Mouse (Mus musculus) layer of hippocampus, adult 18-20 months (tissue): ENCODE measurements around the gene Cacng1. TPM values are rescaled to one million over a fixed set of nuclear protein-coding genes. Genes with fewer than 3 reads are reported as not detected.

Source experiments
- DNase-seq, 2 experiments: peaks; one replicate each; pipeline ENCODE4 v3.0.0; 2022; ENCODE audit warnings: low spot score in 2 of 2
- total RNA-seq, 2 experiments: library from RNA; stranded (reverse); gene quantifications; 2 replicates each; pipeline ENCODE4 v1.2.3; 2021

Cacng1 gene
- total RNA-seq, 2 experiments from 2014 or later = not detected

DNA sequence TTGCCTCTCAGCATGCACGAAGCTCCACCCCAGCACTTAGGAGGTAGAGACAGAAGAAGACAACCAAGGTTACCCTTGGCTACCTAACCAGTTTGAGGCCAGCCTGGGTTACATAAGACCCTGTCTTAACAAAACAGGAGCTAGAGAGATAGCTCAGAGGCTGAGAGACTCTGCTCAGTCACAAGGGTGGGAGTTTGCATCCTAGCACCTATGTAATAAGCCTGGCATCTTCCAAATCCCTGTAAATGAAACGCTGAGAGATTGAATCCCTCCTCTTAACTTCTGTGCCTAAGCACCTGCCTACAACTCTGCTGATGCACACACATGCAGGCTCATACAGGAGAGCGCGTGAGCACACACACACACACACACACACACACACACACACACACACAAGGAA lies 55.9 kb downstream of the Cacng1 start:
- DNase-seq = no peak

DNA sequence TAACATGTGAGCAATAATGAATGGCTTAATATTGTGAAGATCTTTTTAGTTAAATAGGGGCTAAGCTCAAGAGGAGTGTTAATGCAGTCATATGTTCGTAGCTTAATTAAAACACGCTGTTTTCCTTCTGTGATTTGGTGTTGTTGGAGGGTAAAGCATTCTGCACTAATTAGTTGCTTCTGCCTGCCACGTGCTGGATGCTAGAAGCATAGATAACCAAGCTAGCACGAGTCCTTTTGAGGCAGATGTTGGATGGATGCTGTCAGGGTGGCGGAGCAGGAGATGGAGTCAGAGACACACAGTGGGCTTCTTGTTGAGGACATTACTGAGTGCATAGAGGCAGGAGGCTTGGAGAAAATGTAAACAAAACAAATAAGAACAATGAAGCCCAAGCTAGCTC lies 59.2 kb downstream of the Cacng1 start:
- DNase-seq = no peak

DNA sequence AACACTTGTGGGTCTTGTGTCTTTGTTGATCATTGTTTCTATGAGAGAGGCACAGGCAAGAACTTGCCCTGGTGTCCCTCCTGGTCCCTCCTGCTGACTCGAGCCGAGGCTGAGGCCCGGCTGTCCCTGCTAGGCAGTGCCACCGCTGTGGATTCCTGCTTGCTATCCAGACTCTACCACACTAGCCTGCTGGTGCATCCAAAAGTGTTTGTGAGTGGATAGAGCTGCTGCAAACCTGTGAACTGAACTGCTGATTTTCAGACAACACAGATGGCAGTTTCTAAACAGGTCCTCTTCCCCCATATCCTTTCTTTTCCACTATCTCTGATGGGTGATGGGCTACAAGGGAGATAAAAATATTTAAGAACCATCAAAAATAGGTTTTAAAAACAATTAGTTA lies 60.8 kb downstream of the Cacng1 start:
- no peak for DNase-seq

Other genes starting within 250 kb of the Cacng1 start
- 10 to 100 TPM; 46.1 to 48.1 TPM for gene Pitpnc1, start 245.8 kb downstream of the Cacng1 start, total RNA-seq
- 10 to 100 TPM; 66.5 to 69.8 TPM for gene Psmd12, start 237.0 kb downstream of the Cacng1 start, total RNA-seq
- gene Helz, start 168.6 kb downstream of the Cacng1 start, total RNA-seq = 10 to 100 TPM; 42.5 to 47.2 TPM
- 10 to 100 TPM; 20.1 to 21.7 TPM for gene Cacng4, start 78.0 kb upstream of the Cacng1 start, total RNA-seq
- 10 to 100 TPM; 11.0 to 13.2 TPM for gene Cacng5, start 198.5 kb upstream of the Cacng1 start, total RNA-seq